Comparison of ENCODE assay signal across 13 mouse cellular contexts in the genomic region with DNA sequence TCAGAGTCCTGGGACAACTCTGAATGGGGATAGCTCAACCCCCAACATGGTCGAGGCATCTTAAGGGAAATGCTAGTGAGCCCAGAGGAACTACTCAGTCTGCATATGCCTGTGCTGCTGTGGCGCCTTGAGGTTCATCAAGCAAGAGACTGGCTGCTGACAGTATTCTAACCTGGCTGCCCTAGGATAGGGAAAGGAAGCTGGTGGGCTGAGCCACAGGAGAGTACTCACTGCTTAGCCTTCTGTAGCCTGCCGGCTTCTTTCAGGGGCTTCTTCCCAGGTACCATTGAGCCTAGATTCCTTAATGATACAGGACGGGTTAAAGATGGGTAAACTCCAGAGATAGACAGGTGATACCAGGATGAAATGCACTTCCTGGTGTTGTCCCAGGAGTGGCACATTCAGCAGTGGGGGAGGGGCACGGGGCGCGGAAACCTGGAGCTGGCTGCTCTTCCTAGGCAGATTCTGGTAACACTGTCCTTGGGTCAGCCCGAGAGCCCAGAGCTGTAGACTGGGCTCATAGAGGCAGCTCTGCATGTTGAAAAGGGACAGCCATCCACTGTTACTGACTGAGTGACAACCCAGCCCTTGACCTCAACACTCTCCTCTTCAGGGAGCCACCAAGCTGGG. TPM values are rescaled to one million over a fixed set of nuclear protein-coding genes. Genes with fewer than 3 reads are reported as not detected.
A peak's percentile ranks its signal among the peaks of the same experiment; 100 is the strongest.
DNase-seq lines count a peak whose midpoint lies in the region; ATAC-seq lines count a peak whose summit lies in the region.
"Had no signal": no experiment of that assay in that cellular context is flagged by ENCODE, and none has a peak within 500 bp of the region (broad histone marks: within the 10 kb centered on the region; RNA-seq: fewer than 3 reads in every experiment).

No protein-coding gene starts in this region.

- H3K4me2 ChIP-seq in forebrain, embryonic 15.5 days (replicated peaks) = peak overlapping the region; percentile 80
- peak overlapping the region; percentile 69 for H3K4me2 ChIP-seq in midbrain, embryonic 12.5 days (replicated peaks)

- peak overlapping the region; percentile 87 for H3K4me3 ChIP-seq in forebrain, embryonic 15.5 days
- H3K4me3 ChIP-seq in midbrain, embryonic 12.5 days = peak overlapping the region; percentile 58

- DNase-seq in cerebellum, adult 9-10 months = peak; percentile 48
- no peak for DNase-seq in cerebellum, adult 11-12 months
- DNase-seq in cerebellum, postnatal 14 days = peak; percentile 69
- DNase-seq in left cerebral cortex, adult 11 months (ENCODE audit: low spot score) = no peak
- DNase-seq in gastrocnemius, postnatal 4 days (ENCODE audit: low spot score in 2 of 2) = no peak
- DNase-seq: gastrocnemius, postnatal 10 days; heart, postnatal 36 days; lung, postnatal 4 days had no signal

- H3K4me1 ChIP-seq in forebrain, embryonic 15.5 days = peaks cover 54% of the 10 kb centered on the region
- peaks cover 57% of the 10 kb centered on the region for H3K4me1 ChIP-seq in midbrain, embryonic 12.5 days

- H3K9me3 ChIP-seq in forebrain, embryonic 15.5 days = no peaks in the 10 kb centered on the region
- no peaks in the 10 kb centered on the region for H3K9me3 ChIP-seq in midbrain, embryonic 12.5 days
- H3K9me3 ChIP-seq: limb, embryonic 15.5 days had no signal

- peak overlapping the region; percentile 90 for H3K9ac ChIP-seq in forebrain, embryonic 15.5 days (replicated peaks)
- peak overlapping the region; percentile 88 for H3K9ac ChIP-seq in midbrain, embryonic 12.5 days (replicated peaks)
- H3K9ac ChIP-seq: limb, embryonic 15.5 days had no signal

- peak overlapping the region; percentile 80; the same call in 1 of the 2 replicates for H3K27ac ChIP-seq in forebrain, embryonic 15.5 days (replicated peaks)
- no peak overlapping the region for H3K27ac ChIP-seq in midbrain, embryonic 12.5 days (replicated peaks)
- H3K27ac ChIP-seq: limb, embryonic 15.5 days had no signal

- ATAC-seq in forebrain, embryonic 15.5 days (replicated peaks) = no peak
- no peak for ATAC-seq in midbrain, embryonic 12.5 days (ENCODE audit: low FRiP score, low read depth)
- ATAC-seq in megakaryocyte, adult 5-6 weeks (ENCODE audit: poor library complexity, severe bottlenecking) = no peak

- H3K27me3 ChIP-seq in forebrain, embryonic 15.5 days = no peaks in the 10 kb centered on the region
- H3K27me3 ChIP-seq in midbrain, embryonic 12.5 days = peaks cover 39% of the 10 kb centered on the region

- H3K36me3 ChIP-seq in forebrain, embryonic 15.5 days = no peaks in the 10 kb centered on the region
- no peaks in the 10 kb centered on the region for H3K36me3 ChIP-seq in midbrain, embryonic 12.5 days
- H3K36me3 ChIP-seq: limb, embryonic 15.5 days had no signal

- 23% methylated on average over 8 of the region's 8 CpGs for WGBS in forebrain, embryonic 15.5 days
- WGBS in midbrain, embryonic 12.5 days = 20% methylated on average over 8 of the region's 8 CpGs

RNA-seq across cellular contexts. Expression of a gene that starts 1.7 kb away (rescaled TPM):
- 17.6 and 18.0 TPM in 2 replicates for polyA plus RNA-seq in forebrain, embryonic 15.5 days (2015; fragmentation: Nextera tagmentation; extraction: Ambion mirVana)
- polyA plus RNA-seq in midbrain, embryonic 12.5 days (2016; fragmentation: Nextera tagmentation; extraction: Ambion mirVana) = 7.4 and 9.4 TPM in 2 replicates
- total RNA-seq in gastrocnemius, postnatal 4 days (2021) = 1 to 10 TPM; 3.5 to 3.8 TPM
- not detected in 2 replicates for total RNA-seq in megakaryocyte, adult 5-6 weeks (2015)
- not detected in 2 replicates for total RNA-seq in megakaryocyte, adult 5-6 weeks (2017)
- total RNA-seq: MEL had no signal

Comparison
In these comparisons a context has a peak if more than half of its experiments do, and no peak if none do; other contexts are left out.
1. DNase-seq: peak in cerebellum, adult 9-10 months (single experiment) and cerebellum, postnatal 14 days (2 of 2); none in cerebellum, adult 11-12 months (single experiment), left cerebral cortex, adult 11 months (single experiment) and gastrocnemius, postnatal 4 days (0 of 2).
2. RNA of a gene that starts 1.7 kb away (total RNA-seq): 3.5 to 3.8 TPM in gastrocnemius, postnatal 4 days; not detected in megakaryocyte, adult 5-6 weeks; every median in the first group is over 4 times any median in the second.